Mouse (Mus musculus) left cerebral cortex, postnatal 14 days (tissue): Measurements from ENCODE around the gene Slc19a2. TPM values are rescaled to one million over a fixed set of nuclear protein-coding genes. Genes with fewer than 3 reads are reported as not detected.

Experiments used
- DNase-seq, 2 experiments: peaks; one replicate each; pipeline ENCODE4 v3.0.0; 2021 to 2022; ENCODE audit warnings: low spot score in 2 of 2, mixed read lengths in 1 of 2
- intact Hi-C: fragments of 180-260 bp; cut with DNase I; formaldehyde crosslinking; loops from one replicate; pipeline ENCODE4 v1.15.1; 2025
- total RNA-seq, 2 experiments: library from RNA; stranded (reverse); gene quantifications; 2 replicates each; pipeline ENCODE4 v1.2.3; 2021

The Slc19a2 gene
- total RNA-seq, 2 experiments from 2014 or later, result 10.3 to 10.5 TPM

GRCm38 (mm10) chr1:164307922-164308321, 59.1 kb downstream of the Slc19a2 start:
- intact Hi-C loops, result no loop called here

DNA sequence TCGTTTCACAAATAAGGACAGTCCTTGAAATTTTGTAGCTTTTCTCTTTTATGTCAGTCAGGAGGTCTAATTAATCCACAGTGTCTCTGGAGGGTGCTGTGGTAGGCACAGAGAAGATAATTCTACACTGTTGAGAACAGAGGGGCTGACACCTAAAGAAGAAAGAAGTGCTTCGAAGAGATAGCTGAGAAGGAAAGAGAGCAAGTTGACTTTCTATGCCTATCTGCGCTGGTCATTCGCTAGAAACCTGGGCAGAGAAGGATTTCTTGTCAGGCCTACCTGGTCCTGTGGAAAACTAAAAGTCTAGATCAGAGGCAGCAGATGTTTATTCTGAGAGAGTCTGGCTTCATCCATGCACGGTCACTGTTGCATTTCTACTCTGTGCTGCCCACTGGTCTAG, 65.2 kb downstream of the Slc19a2 start:
- no peak for DNase-seq
- intact Hi-C loops, result loop anchor here (10.0 kb wide), 1 partner anchor 731 kb away; no protein-coding TSS in a partner anchor

More at GRCm38 (mm10) chr1:164307922-164308321, 59.1 kb downstream of the Slc19a2 start:
- peak in 1 of 2 experiments; percentile 31 for DNase-seq

Other genes with a start within 250 kb of the Slc19a2 start
- under 1 TPM; 0.15 TPM for gene Sele, start 200.8 kb upstream of the Slc19a2 start, total RNA-seq
- gene Sell, start 187.1 kb upstream of the Slc19a2 start, total RNA-seq, result not detected
- not detected for gene Selp, start 133.8 kb upstream of the Slc19a2 start, total RNA-seq
- under 1 TPM; 0.66 to 0.87 TPM for gene F5, start 97.2 kb upstream of the Slc19a2 start, total RNA-seq
- gene Ccdc181, start 26.5 kb downstream of the Slc19a2 start, total RNA-seq, result 10 to 100 TPM; 19.3 to 21.1 TPM
- gene Nme7, start 55.1 kb downstream of the Slc19a2 start, total RNA-seq, result 10 to 100 TPM; 23.3 to 23.8 TPM
- gene Blzf1, start 58.4 kb downstream of the Slc19a2 start, total RNA-seq, result 10 to 100 TPM; 27.6 to 29.4 TPM
- gene Atp1b1, start 209.3 kb downstream of the Slc19a2 start, total RNA-seq, result 1,000 to 10,000 TPM; 1,826 to 1,842 TPM